In genomic region chr5:8489471-8490110, GRCm38 (mm10) we compare ENCODE assay signal across 8 mouse cellular contexts.
DNase-seq lines count a peak whose midpoint lies in the region; ATAC-seq and TF ChIP-seq lines count a peak whose summit lies in the region.

No protein-coding gene starts in this region.

- 39% methylated on average over 6 of the region's 6 CpGs for WGBS in intestine, postnatal 0 days

- no peak; the same call in 1 of the 2 replicates for ATAC-seq in intestine, postnatal 0 days
- ATAC-seq in neutrophil, adult 5-6 weeks (ENCODE audit: extremely low read depth, insufficient number of reproducible peaks, low FRiP score, poor library complexity, severe bottlenecking) = peak; percentile 66; the same call in 1 of the 2 replicates

- H3K9ac ChIP-seq in intestine, postnatal 0 days (ENCODE audit: low read depth, low read length) = no peak overlapping the region

- peak; percentile 7 for DNase-seq in thymus, postnatal 0 days (ENCODE audit: low spot score)
- no peak for DNase-seq in thymus, postnatal 36 days
- DNase-seq in embryo, embryonic 11 days = peak; percentile 59
- DNase-seq in adrenal gland, postnatal 25 days = no peak
- no peak for DNase-seq in gastrocnemius, adult 18-20 months (ENCODE audit: low spot score)
- DNase-seq in heart, postnatal 4 days = no peak

- no peak overlapping the region for H3K27ac ChIP-seq in intestine, postnatal 0 days (ENCODE audit: low read depth, low read length)

- H3K4me2 ChIP-seq in intestine, postnatal 0 days (replicated peaks; ENCODE audit: low read depth) = no peak overlapping the region

- H3K4me3 ChIP-seq in intestine, postnatal 0 days (ENCODE audit: low read depth, low read length) = no peak overlapping the region

- H3K27me3 ChIP-seq in intestine, postnatal 0 days (replicated peaks; ENCODE audit: control insufficient read depth, insufficient read depth, low read length) = no peaks in the 10 kb centered on the region

- H3K9me3 ChIP-seq in intestine, postnatal 0 days (ENCODE audit: control insufficient read depth) = no peaks in the 10 kb centered on the region

- no peaks in the 10 kb centered on the region for H3K36me3 ChIP-seq in intestine, postnatal 0 days (ENCODE audit: control insufficient read depth, insufficient read depth)

- peak; percentile 73 for TF ChIP-seq CTCF in intestine, postnatal 0 days (IDR thresholded peaks at IDR 0.05; ENCODE audit: low read depth)

- no peaks in the 10 kb centered on the region for H3K4me1 ChIP-seq in intestine, postnatal 0 days (replicated peaks; ENCODE audit: control insufficient read depth, insufficient read depth, low read length)

Comparison
In these comparisons a context has a peak if more than half of its experiments do, and no peak if none do; other contexts are left out.
1. DNase-seq: peak in thymus, postnatal 0 days (single experiment) and embryo, embryonic 11 days (single experiment); none in thymus, postnatal 36 days (0 of 2), adrenal gland, postnatal 25 days (single experiment), gastrocnemius, adult 18-20 months (single experiment) and heart, postnatal 4 days (single experiment).